Mouse (Mus musculus): ENCODE data around the gene Nr1i3. TPM values are rescaled to one million over a fixed set of nuclear protein-coding genes. Genes with fewer than 3 reads are reported as not detected.

The Nr1i3 gene
- polyA plus RNA-seq (2015; fragmentation: Nextera tagmentation; extraction: Ambion mirVana), result 0.39 and 0.52 TPM in 2 replicates

DNA sequence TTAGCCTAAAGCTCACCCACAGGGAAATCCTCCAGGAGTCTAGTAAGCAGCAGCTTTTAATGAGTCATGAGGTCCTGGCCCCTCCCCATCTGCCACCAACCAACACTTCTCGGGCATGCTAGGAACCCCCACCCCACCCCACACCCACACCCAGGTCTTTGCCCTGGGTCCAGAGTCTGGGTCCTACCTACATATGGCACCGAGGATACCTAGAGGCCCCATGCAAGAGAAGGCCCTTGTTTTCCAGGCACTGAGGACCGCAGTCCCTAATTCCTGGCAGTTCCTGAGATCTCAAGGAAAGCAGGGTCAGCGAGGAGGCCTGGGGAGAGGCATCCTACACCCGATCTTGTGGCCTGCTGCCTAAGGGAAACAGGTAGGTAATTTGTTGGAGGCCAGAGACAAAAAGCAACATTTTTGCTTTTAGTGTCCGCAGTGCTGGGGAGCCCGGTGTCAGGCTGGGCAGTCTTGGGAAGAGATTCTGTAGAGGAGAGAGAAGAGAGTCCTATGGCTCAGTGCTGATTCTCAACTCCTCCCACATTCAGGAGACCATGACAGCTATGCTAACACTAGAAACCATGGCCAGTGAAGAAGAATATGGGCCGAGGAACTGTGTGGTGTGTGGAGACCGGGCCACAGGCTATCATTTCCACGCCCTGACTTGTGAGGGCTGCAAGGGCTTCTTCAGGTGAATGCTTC, at the start of gene Nr1i3:
Gene Nr1i3, plus strand, starts transcription at position 170 of the 696 bp plus-strand sequence.
- H3K4me3 ChIP-seq (replicated peaks), result no peak within 1 kb of the TSS

DNA sequence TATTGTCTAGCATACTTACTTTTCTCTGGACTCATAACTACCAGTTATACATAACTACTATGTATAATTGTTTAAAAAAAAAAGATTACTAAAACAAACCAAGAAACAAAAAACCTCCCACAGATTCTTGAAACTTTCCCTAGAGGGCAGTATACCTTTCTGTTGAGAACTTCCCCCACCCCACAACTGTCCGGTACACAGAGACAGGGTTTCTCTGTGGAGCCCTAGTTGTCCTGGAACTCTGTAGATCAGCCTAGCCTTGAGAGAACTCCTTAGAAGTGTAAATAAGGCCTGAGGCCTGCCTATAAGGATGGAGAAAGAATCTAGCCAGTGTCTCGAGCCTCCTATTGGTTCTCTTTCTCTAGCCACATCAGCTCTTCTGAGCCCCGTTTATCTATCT, 49.5 kb upstream of the Nr1i3 start:
- WGBS (ENCODE audit: insufficient replicate concordance), result 30% methylated on average over 3 of the region's 3 CpGs
- Histone ChIP-seq H3K4me1 (replicated peaks) (peaks cover 17% of the 10 kb centered on the region), H3K4me2 (no peak overlapping the region), H3K4me3 (replicated peaks) (no peak overlapping the region), H3K36me3 (no peaks in the 10 kb centered on the region), H3K27me3 (peaks cover 28% of the 10 kb centered on the region), H3K9ac (no peak overlapping the region), H3K9me3 (replicated peaks) (no peaks in the 10 kb centered on the region), H3K27ac (no peak overlapping the region)
- no peak for DNase-seq
- no peak for ATAC-seq (ENCODE audit: low read depth)

More for the DNA sequence above, at the start of gene Nr1i3:
- Histone ChIP-seq H3K27ac (no peak within 1 kb of the TSS), H3K9me3 (replicated peaks) (no peaks in the 10 kb centered on the region), H3K9ac (no peak within 1 kb of the TSS), H3K36me3 (peaks cover 9% of the 10 kb centered on the region), H3K27me3 (peaks cover 12% of the 10 kb centered on the region), H3K4me2 (no peak within 1 kb of the TSS), H3K4me1 (replicated peaks) (peaks cover 9% of the 10 kb centered on the region)
- ATAC-seq (ENCODE audit: low read depth) (no peak), DNase-seq (no peak)
- WGBS (ENCODE audit: insufficient replicate concordance), result 66% methylated on average over 10 of the region's 10 CpGs

DNA sequence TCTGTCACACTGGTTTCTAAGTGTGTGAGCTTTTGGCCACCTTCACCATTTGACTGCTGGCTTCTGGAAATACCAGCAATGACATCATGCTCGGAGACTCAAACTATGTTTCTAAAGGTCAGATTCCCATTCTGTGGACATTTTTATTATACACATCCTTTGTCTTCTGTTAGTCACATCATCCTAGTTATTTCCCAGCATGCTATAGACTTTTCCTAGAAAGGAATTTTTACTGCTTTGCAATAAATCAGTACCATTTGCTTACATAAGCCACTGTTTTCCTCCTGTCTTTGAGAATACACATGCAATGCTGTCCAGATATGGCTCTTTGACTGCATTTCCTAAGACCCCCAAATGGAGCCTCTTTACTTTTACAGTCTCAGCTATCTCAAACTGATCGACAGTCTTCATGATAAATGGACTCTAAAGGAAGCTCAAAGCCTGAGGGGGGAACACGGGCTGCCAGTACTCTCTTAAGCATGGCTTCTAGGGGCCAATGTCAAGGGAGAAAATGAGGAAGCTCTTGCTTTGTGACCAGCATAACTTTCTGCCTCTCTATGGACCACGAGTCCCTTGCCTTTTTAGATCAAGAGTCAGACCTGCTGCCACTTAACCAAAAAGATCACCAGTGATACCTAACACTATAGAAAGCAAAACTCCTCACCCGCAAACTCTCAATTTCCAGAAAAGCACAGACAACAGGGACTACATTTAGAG, 48.0 kb upstream of the Nr1i3 start:
- Histone ChIP-seq H3K4me2 (no peak overlapping the region), H3K4me3 (replicated peaks) (no peak overlapping the region), H3K27ac (no peak overlapping the region), H3K9me3 (replicated peaks) (no peaks in the 10 kb centered on the region), H3K4me1 (replicated peaks) (0 out of 2 replicates have a peak, but pooled peaks cover 4% of the 10 kb centered on the region), H3K36me3 (no peaks in the 10 kb centered on the region), H3K27me3 (peaks cover 14% of the 10 kb centered on the region), H3K9ac (no peak overlapping the region)
- ATAC-seq (ENCODE audit: low read depth) (no peak), DNase-seq (no peak)
- 27% methylated on average over 5 of the region's 5 CpGs for WGBS (ENCODE audit: insufficient replicate concordance)

DNA sequence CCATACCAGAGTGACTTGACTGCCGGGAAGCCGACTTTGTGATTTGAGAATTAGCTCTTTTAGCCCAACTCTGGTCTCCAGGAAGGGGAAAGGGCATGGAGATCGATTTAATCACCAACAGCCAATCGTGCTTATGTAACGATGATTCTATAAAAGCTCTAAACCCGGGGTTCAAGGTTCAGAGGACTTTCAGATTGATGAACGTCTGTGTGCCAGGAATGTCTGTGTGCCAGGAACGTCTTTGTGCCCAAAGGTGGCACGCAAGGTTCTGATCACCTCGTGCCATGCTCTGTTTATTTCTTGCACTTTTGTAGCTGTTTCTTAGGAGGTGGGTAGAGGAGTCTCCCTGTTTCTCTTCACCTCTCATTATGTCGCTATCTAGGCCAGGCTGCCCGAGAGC, 44.9 kb upstream of the Nr1i3 start:
- H3K9me3 ChIP-seq (replicated peaks), result no peaks in the 10 kb centered on the region
- ATAC-seq (ENCODE audit: low read depth) (no peak), DNase-seq (no peak)
- H3K27ac ChIP-seq, result no peak overlapping the region
- H3K36me3 ChIP-seq, result no peaks in the 10 kb centered on the region
- H3K9ac ChIP-seq, result no peak overlapping the region
- peaks cover 4% of the 10 kb centered on the region; the same call in 1 of the 2 replicates for H3K27me3 ChIP-seq
- H3K4me2 ChIP-seq, result no peak overlapping the region
- H3K4me3 ChIP-seq (replicated peaks), result no peak overlapping the region
- WGBS (ENCODE audit: insufficient replicate concordance), result 69% methylated on average over 12 of the region's 12 CpGs
- H3K4me1 ChIP-seq (replicated peaks), result no peaks in the 10 kb centered on the region

DNA sequence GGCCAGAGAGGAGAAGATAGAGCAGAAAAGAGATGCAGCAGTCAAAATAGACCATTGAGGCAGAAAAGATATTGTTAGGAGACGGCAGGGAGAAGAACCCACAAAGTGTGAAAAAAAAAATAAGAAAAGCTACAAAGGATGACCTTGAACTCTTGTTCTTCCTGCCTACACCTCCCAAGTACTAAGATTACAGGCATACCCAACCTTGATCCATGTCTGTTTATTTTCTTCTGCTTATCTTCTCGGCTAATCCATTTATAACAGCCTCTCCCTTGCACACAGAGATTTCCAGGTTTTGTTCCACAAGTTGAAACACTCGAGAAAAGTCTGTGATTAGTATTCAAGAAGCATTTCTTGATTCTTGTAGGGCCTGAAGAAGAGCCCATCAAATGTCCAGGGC, 43.9 kb upstream of the Nr1i3 start:
- H3K36me3 ChIP-seq, result no peaks in the 10 kb centered on the region
- 43% methylated on average over 3 of the region's 3 CpGs for WGBS (ENCODE audit: insufficient replicate concordance)
- ATAC-seq (ENCODE audit: low read depth), result no peak

DNA sequence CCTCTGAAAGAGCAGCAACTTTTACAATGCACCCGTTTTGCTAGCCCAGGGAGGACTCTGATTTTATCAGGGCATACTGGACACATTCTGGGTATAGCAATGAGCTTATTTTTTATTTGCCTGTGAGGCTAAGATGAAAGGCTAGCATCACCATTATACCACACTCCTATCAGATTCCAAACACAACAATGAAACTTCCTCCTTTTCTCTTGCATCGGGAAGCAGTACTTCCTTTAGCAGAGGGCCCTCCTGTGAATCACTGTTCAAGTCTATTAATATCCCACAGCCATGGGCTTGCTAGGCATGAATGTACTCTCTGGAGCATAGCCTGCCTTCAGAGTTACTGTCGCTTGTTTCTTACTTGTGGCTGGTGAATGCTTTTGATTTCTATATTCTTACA, 42.6 kb upstream of the Nr1i3 start:
- DNase-seq, result no peak
- Histone ChIP-seq H3K27me3 (peaks cover 7% of the 10 kb centered on the region; the same call in 1 of the 2 replicates), H3K27ac (no peak overlapping the region), H3K9me3 (replicated peaks) (no peaks in the 10 kb centered on the region), H3K36me3 (no peaks in the 10 kb centered on the region), H3K4me1 (replicated peaks) (no peaks in the 10 kb centered on the region), H3K4me3 (replicated peaks) (no peak overlapping the region), H3K4me2 (no peak overlapping the region), H3K9ac (no peak overlapping the region)
- WGBS (ENCODE audit: insufficient replicate concordance), result 20% methylated on average over 3 of the region's 3 CpGs
- ATAC-seq (ENCODE audit: low read depth), result no peak

More for the DNA sequence above, 43.9 kb upstream of the Nr1i3 start:
- Histone ChIP-seq H3K9ac (no peak overlapping the region), H3K9me3 (replicated peaks) (no peaks in the 10 kb centered on the region), H3K27ac (no peak overlapping the region), H3K4me3 (replicated peaks) (no peak overlapping the region), H3K27me3 (peaks cover 4% of the 10 kb centered on the region; the same call in 1 of the 2 replicates), H3K4me1 (replicated peaks) (no peaks in the 10 kb centered on the region), H3K4me2 (no peak overlapping the region)
- no peak for DNase-seq

DNA sequence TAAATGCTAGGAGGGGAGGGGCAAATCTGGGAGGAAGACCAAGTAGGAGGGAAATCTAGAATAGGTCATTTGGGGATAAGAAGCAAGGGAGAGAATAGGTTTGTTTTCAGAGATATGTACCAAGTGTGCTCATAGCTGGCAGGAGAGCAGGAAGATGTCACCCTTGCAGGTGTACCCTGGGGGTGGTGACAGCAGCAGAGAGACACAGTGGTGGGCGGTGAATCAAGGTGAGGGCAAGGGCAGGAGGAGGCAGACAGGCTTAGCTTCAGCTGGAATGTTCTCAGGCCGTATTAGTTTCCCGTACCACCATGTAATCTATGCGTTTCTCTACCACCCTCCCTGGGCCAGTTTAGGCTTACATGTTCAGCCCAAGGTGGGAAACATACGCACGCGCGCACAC, 41.0 kb upstream of the Nr1i3 start:
- 83% methylated on average over 8 of the region's 8 CpGs for WGBS (ENCODE audit: insufficient replicate concordance)
- DNase-seq (no peak), ATAC-seq (ENCODE audit: low read depth) (no peak)
- Histone ChIP-seq H3K9ac (no peak overlapping the region), H3K36me3 (no peaks in the 10 kb centered on the region), H3K27ac (no peak overlapping the region), H3K27me3 (peaks cover 7% of the 10 kb centered on the region; the same call in 1 of the 2 replicates), H3K4me3 (replicated peaks) (no peak overlapping the region), H3K4me2 (no peak overlapping the region), H3K9me3 (replicated peaks) (no peaks in the 10 kb centered on the region), H3K4me1 (replicated peaks) (no peaks in the 10 kb centered on the region)

DNA sequence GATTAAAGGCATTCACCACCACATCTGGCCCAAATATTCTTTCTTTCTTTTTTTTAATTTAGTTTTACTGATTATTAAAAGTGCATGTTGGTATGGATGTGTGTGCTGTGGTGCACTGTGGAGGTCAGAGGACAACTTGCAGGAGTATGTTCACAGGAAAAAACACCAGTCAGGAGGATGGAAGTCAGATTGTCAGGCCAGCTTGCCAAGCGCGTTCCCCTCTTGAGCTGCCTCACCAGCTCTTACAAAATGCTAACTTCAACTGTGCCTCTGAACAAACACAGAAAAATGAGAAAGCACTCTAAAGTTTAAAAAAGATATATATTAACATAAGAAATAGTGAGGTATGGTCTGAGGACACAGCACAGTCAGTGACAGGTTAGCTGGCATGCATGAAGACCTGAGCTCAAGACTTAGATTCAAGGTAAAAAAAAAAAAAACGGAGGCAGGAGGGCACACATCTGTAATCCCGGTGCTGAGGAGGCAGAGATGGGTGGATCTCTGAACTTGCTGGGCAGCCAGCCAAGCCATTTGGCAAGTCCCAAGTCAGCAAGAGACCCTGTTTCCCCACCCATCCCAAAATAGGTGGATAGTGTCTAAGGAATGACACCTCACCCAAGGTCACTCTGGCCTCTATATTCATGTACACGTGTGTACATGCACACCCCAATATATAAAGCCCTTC, 34.1 kb upstream of the Nr1i3 start:
- H3K27me3 ChIP-seq, result peaks cover 3% of the 10 kb centered on the region; the same call in 1 of the 2 replicates
- no peaks in the 10 kb centered on the region for H3K4me1 ChIP-seq (replicated peaks)
- no peaks in the 10 kb centered on the region for H3K36me3 ChIP-seq
- ATAC-seq (ENCODE audit: low read depth) (no peak), DNase-seq (no peak)
- H3K27ac ChIP-seq, result no peak overlapping the region
- no peak overlapping the region for H3K9ac ChIP-seq
- H3K4me3 ChIP-seq (replicated peaks), result no peak overlapping the region
- no peak overlapping the region for H3K4me2 ChIP-seq
- H3K9me3 ChIP-seq (replicated peaks), result no peaks in the 10 kb centered on the region
- WGBS (ENCODE audit: insufficient replicate concordance), result 64% methylated on average over 5 of the region's 5 CpGs

DNA sequence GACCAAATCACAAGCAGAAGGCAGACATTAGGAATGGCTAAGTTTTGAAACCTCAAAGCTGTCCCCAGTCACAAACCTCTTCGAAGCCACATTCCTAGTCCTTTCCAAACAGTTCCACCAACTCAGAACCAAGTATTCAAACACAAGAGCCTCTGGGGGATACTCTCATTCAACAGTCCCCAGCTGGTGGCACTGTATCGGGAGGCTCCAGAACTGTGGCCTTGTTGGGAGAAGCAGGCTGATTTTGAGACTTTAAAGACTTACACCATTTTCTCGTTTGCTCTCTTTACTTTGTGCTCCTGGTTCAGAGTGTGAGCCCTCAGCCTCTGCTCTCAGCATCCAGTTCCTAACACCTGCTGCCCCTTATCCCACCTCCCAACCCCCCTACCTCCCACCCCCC, 30.7 kb upstream of the Nr1i3 start:
- no peak for DNase-seq
- Histone ChIP-seq H3K27ac (no peak overlapping the region), H3K4me3 (replicated peaks) (no peak overlapping the region), H3K4me1 (replicated peaks) (no peaks in the 10 kb centered on the region), H3K27me3 (peaks cover 4% of the 10 kb centered on the region; the same call in 1 of the 2 replicates), H3K4me2 (no peak overlapping the region), H3K9me3 (replicated peaks) (no peaks in the 10 kb centered on the region), H3K9ac (no peak overlapping the region), H3K36me3 (no peaks in the 10 kb centered on the region)
- 82% methylated on average over 3 of the region's 3 CpGs for WGBS (ENCODE audit: insufficient replicate concordance)
- no peak for ATAC-seq (ENCODE audit: low read depth)

DNA sequence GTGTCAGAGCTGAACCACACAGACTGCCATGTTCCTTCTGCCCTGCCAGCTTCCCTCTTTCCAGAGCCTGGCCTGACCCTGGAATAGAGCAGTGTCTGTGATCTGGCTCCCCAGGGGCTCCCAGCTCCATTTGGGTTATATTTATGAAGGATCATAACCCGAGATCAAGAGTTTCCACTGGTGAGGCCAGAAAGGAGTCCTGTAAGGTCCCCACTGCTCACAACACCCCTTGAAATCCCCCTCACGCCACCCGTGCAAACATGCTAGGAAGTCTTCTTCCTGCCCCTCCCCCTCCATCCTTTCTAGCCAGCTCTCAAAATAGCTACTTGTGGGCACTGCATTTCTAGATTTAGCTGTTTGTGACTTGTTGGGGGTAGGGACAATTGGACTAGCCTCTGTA, 30.1 kb upstream of the Nr1i3 start:
- H3K27ac ChIP-seq, result no peak overlapping the region
- H3K4me2 ChIP-seq, result no peak overlapping the region
- 35% methylated on average over 3 of the region's 3 CpGs for WGBS (ENCODE audit: insufficient replicate concordance)
- no peaks in the 10 kb centered on the region for H3K4me1 ChIP-seq (replicated peaks)
- H3K9me3 ChIP-seq (replicated peaks), result no peaks in the 10 kb centered on the region
- no peaks in the 10 kb centered on the region for H3K36me3 ChIP-seq
- no peak overlapping the region for H3K9ac ChIP-seq
- DNase-seq (no peak), ATAC-seq (ENCODE audit: low read depth) (no peak)
- peaks cover 7% of the 10 kb centered on the region; the same call in 1 of the 2 replicates for H3K27me3 ChIP-seq
- no peak overlapping the region for H3K4me3 ChIP-seq (replicated peaks)

DNA sequence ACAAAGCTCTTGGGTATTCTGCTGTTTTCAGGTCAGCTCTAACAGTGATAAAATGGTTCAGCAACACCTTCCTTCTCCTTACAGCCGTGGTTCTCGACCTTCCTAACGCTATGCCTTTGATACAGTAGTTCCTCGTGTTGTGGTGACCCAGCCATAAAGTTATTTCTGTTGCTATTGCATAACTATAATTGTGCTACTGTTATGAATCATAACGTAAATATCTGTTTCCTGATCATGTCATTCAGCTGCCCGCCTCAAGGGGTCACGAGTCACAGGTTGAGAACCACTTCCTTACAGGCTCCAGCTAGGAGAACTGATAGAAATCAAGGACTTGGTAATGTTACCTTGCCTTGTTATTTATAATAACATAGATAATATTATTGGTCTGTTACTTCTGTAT, 29.5 kb upstream of the Nr1i3 start:
- Histone ChIP-seq H3K9ac (no peak overlapping the region), H3K36me3 (no peaks in the 10 kb centered on the region), H3K4me1 (replicated peaks) (peaks cover 5% of the 10 kb centered on the region; the same call in 1 of the 2 replicates), H3K27me3 (peaks cover 7% of the 10 kb centered on the region; the same call in 1 of the 2 replicates), H3K4me3 (replicated peaks) (no peak overlapping the region), H3K9me3 (replicated peaks) (no peaks in the 10 kb centered on the region), H3K27ac (no peak overlapping the region), H3K4me2 (no peak overlapping the region)
- DNase-seq (no peak), ATAC-seq (ENCODE audit: low read depth) (no peak)
- 23% methylated on average over 7 of the region's 7 CpGs for WGBS (ENCODE audit: insufficient replicate concordance)

Data from liver, embryonic 13.5 days (tissue).